Mouse (Mus musculus) ES-E14 (cell line): Measurements from ENCODE around the gene Susd1. TPM values are rescaled to one million over a fixed set of nuclear protein-coding genes. Genes with fewer than 3 reads are reported as not detected.

ENCODE experiments used
- DNase-seq: peaks from one replicate; pipeline ENCODE4 v3.0.0-alpha.2; 2013; ENCODE audit warnings: low read depth, low spot score
- H3K27ac ChIP-seq: 2 replicates; pipeline ENCODE4 v1.5.1; 2012; ENCODE audit warnings: low read depth, mild to moderate bottlenecking, low read length, moderate library complexity, mixed read lengths; ENCODE audit not compliant: poor library complexity, insufficient read depth, severe bottlenecking
- H3K36me3 ChIP-seq: 2 replicates; pipeline ENCODE4 v1.6.1; 2012; ENCODE audit warnings: mild to moderate bottlenecking, low read length, moderate library complexity, mixed read lengths; ENCODE audit not compliant: control insufficient read depth, poor library complexity, insufficient read depth, severe bottlenecking
- H3K4me1 ChIP-seq, 2 experiments: fragments of 150-350 bp in 1 of 2; sonication (generic) in 1 of 2; 2 replicates each; pipeline ENCODE4 v1.6.1; 2012; ENCODE audit warnings: low read length in 2 of 2, mild to moderate bottlenecking in 1 of 2, mixed read lengths in 1 of 2; ENCODE audit not compliant: control insufficient read depth in 2 of 2, insufficient read depth in 2 of 2, poor library complexity in 1 of 2
- H3K4me3 ChIP-seq, 2 experiments: fragments of 150-350 bp in 1 of 2; sonication (generic) in 1 of 2; 2 replicates each; pipeline ENCODE4 v1.5.1; 2012; ENCODE audit warnings: low read length in 2 of 2, low read depth in 1 of 2, mild to moderate bottlenecking in 1 of 2, mixed read lengths in 1 of 2; ENCODE audit not compliant: insufficient read depth in 1 of 2, poor library complexity in 1 of 2, severe bottlenecking in 1 of 2
- H3K9ac ChIP-seq: 2 replicates; pipeline ENCODE4 v1.6.1; 2012; ENCODE audit warnings: low read depth, mild to moderate bottlenecking, low read length, mixed read lengths; ENCODE audit not compliant: poor library complexity, insufficient read depth, severe bottlenecking
- H3K9me3 ChIP-seq: fragments of 150-350 bp; sonication (generic); 2 replicates; pipeline ENCODE4 v1.6.1; 2012; ENCODE audit warnings: low read depth, mild to moderate bottlenecking, low read length; ENCODE audit not compliant: control insufficient read depth, insufficient read depth
- CHD2 ChIP-seq: IDR thresholded peaks from 2 replicates; pipeline ENCODE4 v1.6.1; 2014; ENCODE audit warnings: mild to moderate bottlenecking, low read depth, low read length, inconsistent platforms
- HCFC1 ChIP-seq: IDR thresholded peaks from 2 replicates; pipeline ENCODE4 v1.6.1; 2012; ENCODE audit warnings: low read length, inconsistent platforms, borderline replicate concordance; ENCODE audit not compliant: insufficient read depth
- MAFK ChIP-seq: IDR thresholded peaks from 2 replicates; pipeline ENCODE4 v1.6.1; 2014; ENCODE audit warnings: mild to moderate bottlenecking, low read depth, low read length, inconsistent platforms; ENCODE audit not compliant: insufficient read depth
- ZC3H11A ChIP-seq: IDR thresholded peaks from 2 replicates; pipeline ENCODE4 v1.6.1; 2012; ENCODE audit warnings: low read depth, mild to moderate bottlenecking, inconsistent platforms, low read length, borderline replicate concordance
- ZNF384 ChIP-seq: IDR thresholded peaks from 2 replicates; pipeline ENCODE4 v1.6.1; 2012; ENCODE audit warnings: low read depth, low read length, inconsistent platforms
- in situ Hi-C, 2 experiments: fragments of 600-800 bp; cut with MboI; formaldehyde crosslinking; loops; one replicate each; pipeline ENCODE4 v1.15.1; 2025; ENCODE audit warnings: low sequenced_read_pairs in 2 of 2, inconsistent platforms in 1 of 2; ENCODE audit not compliant: unreplicated experiment in 2 of 2
- total RNA-seq: library from RNA; depleted of rRNA; stranded (reverse); fragments of 300-350 nt; gene quantifications from 2 replicates; pipeline ENCODE4 v1.2.3, GENCODE M21; 2012

Susd1 gene
- total RNA-seq, 1 experiment = 7.7 TPM

DNA sequence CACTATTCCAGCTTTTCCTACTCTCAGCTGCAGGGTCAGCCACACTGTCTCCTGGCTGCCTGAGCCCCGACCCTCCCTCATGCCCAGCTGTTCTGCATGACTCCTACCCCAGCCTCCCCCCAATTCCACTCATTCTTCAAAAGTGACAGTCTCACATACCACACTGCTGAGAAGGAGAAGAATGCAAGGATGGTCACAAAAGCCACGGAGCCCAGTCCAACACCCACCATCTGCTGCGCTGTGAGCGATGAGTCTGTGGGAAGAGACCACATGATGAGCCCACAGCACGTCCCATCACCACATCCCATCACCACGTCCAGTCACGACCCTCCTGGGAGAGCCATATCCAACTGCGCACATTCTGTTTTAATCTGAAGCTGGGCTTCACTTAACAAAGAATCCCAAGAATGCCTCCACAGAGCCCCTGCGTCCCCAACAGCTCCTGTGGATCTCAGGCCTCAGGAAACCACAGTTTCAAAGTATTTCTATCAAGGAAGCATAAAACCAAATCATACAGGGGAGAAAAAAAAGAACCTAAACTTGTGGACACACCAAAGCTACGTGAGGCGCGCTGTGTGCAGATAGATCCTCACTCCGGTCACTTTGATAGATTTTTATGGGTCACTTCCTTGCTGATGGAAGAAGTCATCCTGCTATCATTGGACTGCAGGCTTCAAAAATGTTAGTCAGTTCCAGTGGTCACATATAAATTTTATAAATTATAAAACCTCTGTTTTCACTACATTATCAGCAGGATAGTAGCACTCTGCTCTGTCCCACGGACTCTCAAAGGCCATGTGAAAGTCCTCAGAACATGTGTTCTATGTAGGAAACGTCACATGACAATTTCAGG lies 122.7 kb downstream of the Susd1 start:
- no peak overlapping the region for H3K4me3 ChIP-seq
- H3K9me3 ChIP-seq = no peaks in the 10 kb centered on the region
- TF ChIP-seq ZNF384 (no peak), CHD2 (no peak), MAFK (no peak), HCFC1 (no peak), ZC3H11A (no peak)
- no peak overlapping the region for H3K9ac ChIP-seq
- H3K27ac ChIP-seq = no peak overlapping the region
- DNase-seq = no peak
- H3K36me3 ChIP-seq = no peaks in the 10 kb centered on the region
- H3K4me1 ChIP-seq = no peaks in the 10 kb centered on the region
- in situ Hi-C loops = no loop called here

GRCm38 (mm10) chr4:59314939-59315552 lies 123.4 kb downstream of the Susd1 start:
- Histone ChIP-seq H3K36me3 (no peaks in the 10 kb centered on the region), H3K4me1 (no peaks in the 10 kb centered on the region), H3K27ac (no peak overlapping the region), H3K9me3 (no peaks in the 10 kb centered on the region), H3K4me3 (no peak overlapping the region), H3K9ac (no peak overlapping the region)
- in situ Hi-C loops = no loop called here
- DNase-seq = no peak
- no peak for TF ChIP-seq ZC3H11A

- H3K9me3 ChIP-seq = no peaks in the 10 kb centered on the region
- DNase-seq = no peak
Measured at GRCm38 (mm10) chr4:59312945-59313344, 125.5 kb downstream of the Susd1 start.

DNA sequence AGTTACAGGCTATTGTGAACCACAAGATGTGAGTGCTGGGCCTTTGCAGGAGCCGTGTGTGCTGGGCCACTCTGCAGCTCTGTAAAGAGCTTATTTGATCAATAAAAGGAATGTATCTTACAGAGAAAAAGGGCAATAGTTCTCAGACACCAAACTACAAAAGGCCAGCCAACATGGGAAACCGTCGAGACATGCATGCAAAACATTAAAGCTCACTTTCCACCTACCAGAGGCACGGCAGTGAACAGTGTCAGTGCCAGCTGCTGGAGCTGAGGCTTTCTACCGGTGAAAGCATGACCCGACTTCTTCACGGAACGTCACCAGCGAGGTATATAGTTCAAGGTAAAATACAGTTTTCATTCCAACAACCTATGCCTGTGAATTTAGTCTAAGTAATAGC lies 127.8 kb downstream of the Susd1 start:
- no peak for DNase-seq
- in situ Hi-C loops = no loop called here

More at GRCm38 (mm10) chr4:59312945-59313344, 125.5 kb downstream of the Susd1 start:
- in situ Hi-C loops = no loop called here
- TF ChIP-seq MAFK (no peak), ZC3H11A (no peak), CHD2 (no peak), HCFC1 (no peak), ZNF384 (no peak)
- Histone ChIP-seq H3K9ac (no peak overlapping the region), H3K4me3 (no peak overlapping the region), H3K4me1 (no peaks in the 10 kb centered on the region), H3K27ac (no peak overlapping the region), H3K36me3 (no peaks in the 10 kb centered on the region)

More for the DNA sequence above, 127.8 kb downstream of the Susd1 start:
- Histone ChIP-seq H3K36me3 (no peaks in the 10 kb centered on the region), H3K9me3 (no peaks in the 10 kb centered on the region), H3K27ac (no peak overlapping the region), H3K4me1 (no peaks in the 10 kb centered on the region), H3K4me3 (no peak overlapping the region), H3K9ac (no peak overlapping the region)
- TF ChIP-seq CHD2 = no peak
- no peak for TF ChIP-seq MAFK
- TF ChIP-seq ZNF384 = no peak
- TF ChIP-seq HCFC1 = no peak
- TF ChIP-seq ZC3H11A = no peak
